In the genomic region with DNA sequence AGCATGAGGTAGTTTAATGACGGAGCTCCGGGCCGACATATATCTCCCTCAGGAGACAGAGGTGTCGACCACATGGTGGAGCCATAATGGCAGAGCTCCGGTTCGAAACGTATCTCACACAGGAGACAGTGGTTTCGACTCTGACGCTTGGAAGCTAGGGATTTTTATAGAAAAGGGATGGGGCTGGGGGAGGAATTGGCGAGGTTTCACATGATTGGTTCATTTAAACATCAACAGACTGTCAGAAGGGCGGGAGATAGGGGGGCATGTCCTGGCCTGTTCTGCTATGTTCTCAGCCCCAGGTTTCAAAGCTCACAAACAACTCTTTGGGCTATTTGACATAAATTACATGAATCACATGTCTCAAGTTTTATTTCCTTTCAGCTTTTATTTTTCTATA, we compare ENCODE assay signal across 9 mouse cellular contexts. TPM values are rescaled to one million over a fixed set of nuclear protein-coding genes. Genes with fewer than 3 reads are reported as not detected.
DNase-seq lines count a peak whose midpoint lies in the region; ATAC-seq and TF ChIP-seq lines count a peak whose summit lies in the region.
"Not testable (repeated sequence)": the region's sequence is repeated elsewhere in the genome, so short reads cannot be mapped to it uniquely, and the experiment has no call there.
"Had no signal": no experiment of that assay in that cellular context is flagged by ENCODE, and none has a peak within 500 bp of the region (broad histone marks: within the 10 kb centered on the region; RNA-seq: fewer than 3 reads in every experiment).

No protein-coding gene starts in this region.

- peak; percentile 27 for DNase-seq in ZHBTc4 (ENCODE audit: low read depth, low spot score)
- not testable (repeated sequence) for DNase-seq in gastrocnemius, adult 2 months; thymus, adult 2 months
- DNase-seq in left cerebral cortex, postnatal 14 days (ENCODE audit: low spot score in 2 of 2): peak; percentile 27 to 31

- peak overlapping the region; percentile 94 for H3K27ac ChIP-seq in embryonic facial prominence, embryonic 13.5 days
- peak overlapping the region; percentile 96 for H3K27ac ChIP-seq in gastrocnemius, adult 2 months
- H3K27ac ChIP-seq in hindbrain, embryonic 16.5 days (ENCODE audit: low read depth, low read length): peak overlapping the region; percentile 96
- peak overlapping the region; percentile 97 for H3K27ac ChIP-seq in lung, embryonic 15.5 days
- peak overlapping the region; percentile 88; the same call in 1 of the 2 replicates for H3K27ac ChIP-seq in neural tube, embryonic 12.5 days
- H3K27ac ChIP-seq in thymus, adult 2 months (ENCODE audit: control insufficient read depth, insufficient read depth, low read length): peak overlapping the region; percentile 18; the same call in 1 of the 2 replicates

- peak overlapping the region; percentile 75 for H3K4me2 ChIP-seq in embryonic facial prominence, embryonic 13.5 days
- H3K4me2 ChIP-seq in hindbrain, embryonic 16.5 days (ENCODE audit: low read length): peak overlapping the region; percentile 88
- peak overlapping the region; percentile 77 for H3K4me2 ChIP-seq in lung, embryonic 15.5 days
- peak overlapping the region; percentile 91 for H3K4me2 ChIP-seq in neural tube, embryonic 12.5 days (replicated peaks)

- not testable (repeated sequence) for H3K9me3 ChIP-seq in embryonic facial prominence, embryonic 13.5 days; hindbrain, embryonic 16.5 days (ENCODE audit: control insufficient read depth, low read length); lung, embryonic 15.5 days; neural tube, embryonic 12.5 days

- H3K36me3 ChIP-seq in embryonic facial prominence, embryonic 13.5 days; hindbrain, embryonic 16.5 days (ENCODE audit: control insufficient read depth, insufficient read depth, low read length); lung, embryonic 15.5 days; neural tube, embryonic 12.5 days; thymus, adult 2 months (ENCODE audit: control insufficient read depth, insufficient read depth, low read length): not testable (repeated sequence)

- intact Hi-C loops in gastrocnemius, adult 2 months (cut with DNase I); left cerebral cortex, postnatal 14 days (cut with DNase I): not testable (repeated sequence)

- H3K4me1 ChIP-seq in embryonic facial prominence, embryonic 13.5 days: peaks cover 11% of the 10 kb centered on the region
- H3K4me1 ChIP-seq in hindbrain, embryonic 16.5 days (ENCODE audit: control insufficient read depth, insufficient read depth, low read depth, low read length): peaks cover 15% of the 10 kb centered on the region
- H3K4me1 ChIP-seq in lung, embryonic 15.5 days: peaks cover 15% of the 10 kb centered on the region
- peaks cover 13% of the 10 kb centered on the region for H3K4me1 ChIP-seq in neural tube, embryonic 12.5 days
- not testable (repeated sequence) for H3K4me1 ChIP-seq in thymus, adult 2 months (replicated peaks; ENCODE audit: control insufficient read depth, insufficient read depth, low read length)

- peak; percentile 15; the same call in 1 of the 2 replicates for TF ChIP-seq CTCF in gastrocnemius, adult 2 months (IDR thresholded peaks at IDR 0.05)
- TF ChIP-seq CTCF in thymus, adult 2 months (IDR thresholded peaks at IDR 0.05; ENCODE audit: borderline replicate concordance, control insufficient read depth, extremely low read depth, insufficient read depth, low read length, poor library complexity): not testable (repeated sequence)

- not testable (repeated sequence) for TF ChIP-seq POLR2A in thymus, adult 2 months (IDR thresholded peaks at IDR 0.05; ENCODE audit: control insufficient read depth, extremely low read depth, insufficient read depth, low read length, poor library complexity)

- 71% methylated on average over 11 of the region's 11 CpGs for WGBS in embryonic facial prominence, embryonic 13.5 days
- WGBS in hindbrain, embryonic 16.5 days: 56% methylated on average over 11 of the region's 11 CpGs
- 62% methylated on average over 11 of the region's 11 CpGs for WGBS in lung, embryonic 15.5 days
- WGBS in neural tube, embryonic 12.5 days: 70% methylated on average over 11 of the region's 11 CpGs
- WGBS in thymus, adult 2 months: 78% methylated on average over 11 of the region's 11 CpGs

- ATAC-seq in embryonic facial prominence, embryonic 13.5 days (ENCODE audit: insufficient number of reproducible peaks, insufficient read depth, low FRiP score, low TSS enrichment, low read depth); lung, embryonic 15.5 days (ENCODE audit: borderline replicate concordance, extremely low read depth, low FRiP score, low TSS enrichment); neural tube, embryonic 12.5 days (ENCODE audit: low FRiP score, low read depth): not testable (repeated sequence)
- peak; percentile 38; the same call in 1 of the 2 replicates for ATAC-seq in hindbrain, embryonic 16.5 days

- H3K27me3 ChIP-seq in embryonic facial prominence, embryonic 13.5 days; hindbrain, embryonic 16.5 days (replicated peaks; ENCODE audit: control insufficient read depth, insufficient read depth, low read length); lung, embryonic 15.5 days; neural tube, embryonic 12.5 days (replicated peaks); thymus, adult 2 months (ENCODE audit: control insufficient read depth, insufficient read depth, low read length): not testable (repeated sequence)

- H3K4me3 ChIP-seq in embryonic facial prominence, embryonic 13.5 days: peak overlapping the region; percentile 98
- peak overlapping the region; percentile 98 for H3K4me3 ChIP-seq in gastrocnemius, adult 2 months
- H3K4me3 ChIP-seq in hindbrain, embryonic 16.5 days (ENCODE audit: low read length): peak overlapping the region; percentile 100
- peak overlapping the region; percentile 95 for H3K4me3 ChIP-seq in lung, embryonic 15.5 days
- peak overlapping the region; percentile 100 for H3K4me3 ChIP-seq in neural tube, embryonic 12.5 days
- H3K4me3 ChIP-seq in thymus, adult 2 months (ENCODE audit: control insufficient read depth, insufficient read depth, low read length): peak overlapping the region; percentile 98

- H3K9ac ChIP-seq in embryonic facial prominence, embryonic 13.5 days: peak overlapping the region; percentile 98
- peak overlapping the region; percentile 96 for H3K9ac ChIP-seq in hindbrain, embryonic 16.5 days (ENCODE audit: low read depth, low read length)
- peak overlapping the region; percentile 98; the same call in 1 of the 2 replicates for H3K9ac ChIP-seq in lung, embryonic 15.5 days
- H3K9ac ChIP-seq in neural tube, embryonic 12.5 days: 0 out of 2 replicates have a peak overlapping the region, but pooled peaks have one; percentile 98

RNA-seq across cellular contexts. Expression of gene Pdcd7, which starts 0.5 kb away (rescaled TPM):
- 10.4 and 10.6 TPM in 2 replicates for polyA plus RNA-seq in embryonic facial prominence, embryonic 13.5 days (2015; fragmentation: Nextera tagmentation; extraction: Ambion mirVana)
- 10 to 100 TPM; 10.1 to 19.5 TPM for total RNA-seq in gastrocnemius, adult 2 months (2021)
- polyA plus RNA-seq in hindbrain, embryonic 16.5 days (2015; fragmentation: Nextera tagmentation; extraction: Ambion mirVana): 4.0 and 6.7 TPM in 2 replicates
- 10 to 100 TPM; 21.5 to 22.6 TPM for total RNA-seq in left cerebral cortex, postnatal 14 days (2021)
- polyA plus RNA-seq in lung, embryonic 15.5 days (2015; fragmentation: Nextera tagmentation; extraction: Ambion mirVana): 9.3 and 10.6 TPM in 2 replicates
- 14.6 and 15.4 TPM in 2 replicates for polyA plus RNA-seq in neural tube, embryonic 12.5 days (2016; fragmentation: Nextera tagmentation; extraction: Ambion mirVana)
- 23.3 and 29.2 TPM in 2 replicates for polyA plus RNA-seq in thymus, adult 2 months (2012; rRNA removed)

RNA-seq across cellular contexts. Expression of gene Ubap1l, which starts 15.4 kb away (rescaled TPM):
- 0.19 and 0.41 TPM in 2 replicates for polyA plus RNA-seq in embryonic facial prominence, embryonic 13.5 days (2015; fragmentation: Nextera tagmentation; extraction: Ambion mirVana)
- 1 to 10 TPM in 1 of 2 experiments, under 1 TPM in 1; 0.43 to 1.1 TPM for total RNA-seq in gastrocnemius, adult 2 months (2021)
- 2.5 and 3.0 TPM in 2 replicates for polyA plus RNA-seq in hindbrain, embryonic 16.5 days (2015; fragmentation: Nextera tagmentation; extraction: Ambion mirVana)
- 1 to 10 TPM; 3.3 to 3.7 TPM for total RNA-seq in left cerebral cortex, postnatal 14 days (2021)
- polyA plus RNA-seq in lung, embryonic 15.5 days (2015; fragmentation: Nextera tagmentation; extraction: Ambion mirVana): 0.14 TPM in 1 of 2 replicates, not detected in the other
- 0.68 and 1.6 TPM in 2 replicates for polyA plus RNA-seq in neural tube, embryonic 12.5 days (2016; fragmentation: Nextera tagmentation; extraction: Ambion mirVana)
- 0.42 and 0.66 TPM in 2 replicates for polyA plus RNA-seq in thymus, adult 2 months (2012; rRNA removed)
- total RNA-seq: granulocyte monocyte progenitor cell, adult 5-6 weeks had no signal

RNA-seq across cellular contexts. Expression of gene Kbtbd13, which starts 46.0 kb away (rescaled TPM):
- polyA plus RNA-seq in embryonic facial prominence, embryonic 13.5 days (2015; fragmentation: Nextera tagmentation; extraction: Ambion mirVana): 1.0 and 1.2 TPM in 2 replicates
- 10 to 100 TPM in 1 of 2 experiments, 1 to 10 TPM in 1; 7.8 to 19.5 TPM for total RNA-seq in gastrocnemius, adult 2 months (2021)
- 0.55 and 0.78 TPM in 2 replicates for polyA plus RNA-seq in hindbrain, embryonic 16.5 days (2015; fragmentation: Nextera tagmentation; extraction: Ambion mirVana)
- total RNA-seq in left cerebral cortex, postnatal 14 days (2021): under 1 TPM in 1 of 2 experiments, not detected in 1; 0.15 TPM
- polyA plus RNA-seq in lung, embryonic 15.5 days (2015; fragmentation: Nextera tagmentation; extraction: Ambion mirVana): 5.0 and 5.5 TPM in 2 replicates
- polyA plus RNA-seq in neural tube, embryonic 12.5 days (2016; fragmentation: Nextera tagmentation; extraction: Ambion mirVana): 0.81 and 0.86 TPM in 2 replicates
- polyA plus RNA-seq in thymus, adult 2 months (2012; rRNA removed): 0.41 and 0.43 TPM in 2 replicates

RNA-seq across cellular contexts. Expression of gene Clpx, which starts 51.4 kb away (rescaled TPM):
- 56.2 TPM in 2 replicates for polyA plus RNA-seq in embryonic facial prominence, embryonic 13.5 days (2015; fragmentation: Nextera tagmentation; extraction: Ambion mirVana)
- total RNA-seq in gastrocnemius, adult 2 months (2021): 10 to 100 TPM; 54.0 to 72.6 TPM
- 37.2 and 41.6 TPM in 2 replicates for polyA plus RNA-seq in hindbrain, embryonic 16.5 days (2015; fragmentation: Nextera tagmentation; extraction: Ambion mirVana)
- total RNA-seq in left cerebral cortex, postnatal 14 days (2021): 10 to 100 TPM; 27.3 to 28.3 TPM
- 47.2 and 50.0 TPM in 2 replicates for polyA plus RNA-seq in lung, embryonic 15.5 days (2015; fragmentation: Nextera tagmentation; extraction: Ambion mirVana)
- 41.9 and 46.2 TPM in 2 replicates for polyA plus RNA-seq in neural tube, embryonic 12.5 days (2016; fragmentation: Nextera tagmentation; extraction: Ambion mirVana)
- polyA plus RNA-seq in thymus, adult 2 months (2012; rRNA removed): 10.1 and 11.8 TPM in 2 replicates

RNA-seq across cellular contexts. Expression of gene Rasl12, which starts 52.9 kb away (rescaled TPM):
- 8.7 and 9.0 TPM in 2 replicates for polyA plus RNA-seq in embryonic facial prominence, embryonic 13.5 days (2015; fragmentation: Nextera tagmentation; extraction: Ambion mirVana)
- total RNA-seq in gastrocnemius, adult 2 months (2021): 1 to 10 TPM; 3.1 to 3.3 TPM
- 7.7 and 8.1 TPM in 2 replicates for polyA plus RNA-seq in hindbrain, embryonic 16.5 days (2015; fragmentation: Nextera tagmentation; extraction: Ambion mirVana)
- total RNA-seq in left cerebral cortex, postnatal 14 days (2021): 1 to 10 TPM; 2.6 to 3.3 TPM
- 49.9 and 52.6 TPM in 2 replicates for polyA plus RNA-seq in lung, embryonic 15.5 days (2015; fragmentation: Nextera tagmentation; extraction: Ambion mirVana)
- polyA plus RNA-seq in neural tube, embryonic 12.5 days (2016; fragmentation: Nextera tagmentation; extraction: Ambion mirVana): 6.6 and 8.3 TPM in 2 replicates
- polyA plus RNA-seq in thymus, adult 2 months (2012; rRNA removed): 7.8 TPM in 2 replicates
- total RNA-seq: granulocyte monocyte progenitor cell, adult 5-6 weeks had no signal

Comparison
In these comparisons a context has a peak if more than half of its experiments do, and no peak if none do; other contexts are left out.
1. H3K27ac ChIP-seq: peak in every context shown above with its lines; median percentile 97 in lung, embryonic 15.5 days; 96 in gastrocnemius, adult 2 months; 96 in hindbrain, embryonic 16.5 days; 94 in embryonic facial prominence, embryonic 13.5 days; 88 in neural tube, embryonic 12.5 days; 18 in thymus, adult 2 months.